Mouse (Mus musculus) brain, adult 2 months (tissue): Measurements from ENCODE around the gene Wwox.

Source experiments
- DNase-seq: peaks from one replicate; pipeline ENCODE4 v3.0.0; 2011; ENCODE audit warnings: low read depth, low spot score

Wwox gene

GRCm38 (mm10) chr8:114439334-114440204 is at the start of gene Wwox:
TSS of gene Wwox (plus strand) at chr8:114439655.
- peak; percentile 100 for DNase-seq

GRCm38 (mm10) chr8:114390465-114391254 is 48.8 kb upstream of the Wwox start:
- DNase-seq = peak; percentile 13

GRCm38 (mm10) chr8:114398326-114398725 is 41.1 kb upstream of the Wwox start:
- no peak for DNase-seq

GRCm38 (mm10) chr8:114399273-114399672 is 40.2 kb upstream of the Wwox start:
- no peak for DNase-seq

- no peak for DNase-seq
Measured at GRCm38 (mm10) chr8:114401679-114402078, 37.8 kb upstream of the Wwox start.

GRCm38 (mm10) chr8:114411421-114411820 is 28.0 kb upstream of the Wwox start:
- DNase-seq = no peak

GRCm38 (mm10) chr8:114417786-114418185 is 21.7 kb upstream of the Wwox start, which contains the start of gene Clec3a:
TSS of gene Clec3a (plus strand) at chr8:114418086.
- no peak for DNase-seq

GRCm38 (mm10) chr8:114418486-114418885 is 21.0 kb upstream of the Wwox start:
- no peak for DNase-seq

- no peak for DNase-seq
Measured at GRCm38 (mm10) chr8:114418904-114419303, 20.6 kb upstream of the Wwox start.

GRCm38 (mm10) chr8:114421544-114421943 is 17.9 kb upstream of the Wwox start:
- peak; percentile 74 for DNase-seq

- peak; percentile 75 for DNase-seq
Measured at GRCm38 (mm10) chr8:114438236-114438635, 1.2 kb upstream of the Wwox start.

- peak; percentile 33 for DNase-seq
Measured at GRCm38 (mm10) chr8:114440205-114440589, 742 bp downstream of the Wwox start.

GRCm38 (mm10) chr8:114441616-114442015 is 2.2 kb downstream of the Wwox start:
- DNase-seq = peak; percentile 41

GRCm38 (mm10) chr8:114446884-114447283 is 7.4 kb downstream of the Wwox start:
- no peak for DNase-seq

GRCm38 (mm10) chr8:114452278-114452677 is 12.8 kb downstream of the Wwox start:
- DNase-seq = no peak

- DNase-seq = peak; percentile 89
Measured at GRCm38 (mm10) chr8:114452781-114453221, 13.3 kb downstream of the Wwox start.

- no peak for DNase-seq
Measured at GRCm38 (mm10) chr8:114455302-114455701, 15.8 kb downstream of the Wwox start.

GRCm38 (mm10) chr8:114455953-114456352 is 16.5 kb downstream of the Wwox start:
- peak; percentile 82 for DNase-seq

- peak; percentile 19 for DNase-seq
Measured at GRCm38 (mm10) chr8:114458113-114458784, 18.8 kb downstream of the Wwox start.

- DNase-seq = peak; percentile 39
Measured at GRCm38 (mm10) chr8:114460600-114460999, 21.1 kb downstream of the Wwox start.

GRCm38 (mm10) chr8:114462591-114462990 is 23.1 kb downstream of the Wwox start:
- peak; percentile 64 for DNase-seq

GRCm38 (mm10) chr8:114463305-114463704 is 23.9 kb downstream of the Wwox start:
- no peak for DNase-seq
